Mouse (Mus musculus) testis, postnatal 10 days (tissue): ENCODE results near the gene Osbpl3.
"Not testable (repeated sequence)": the region's sequence is repeated elsewhere in the genome, so short reads cannot be mapped to it uniquely, and the experiment has no call there.

Source experiments
- DNase-seq: peaks from one replicate; pipeline ENCODE4 v3.0.0; 2021; ENCODE audit warnings: low spot score

Gene Osbpl3

DNA sequence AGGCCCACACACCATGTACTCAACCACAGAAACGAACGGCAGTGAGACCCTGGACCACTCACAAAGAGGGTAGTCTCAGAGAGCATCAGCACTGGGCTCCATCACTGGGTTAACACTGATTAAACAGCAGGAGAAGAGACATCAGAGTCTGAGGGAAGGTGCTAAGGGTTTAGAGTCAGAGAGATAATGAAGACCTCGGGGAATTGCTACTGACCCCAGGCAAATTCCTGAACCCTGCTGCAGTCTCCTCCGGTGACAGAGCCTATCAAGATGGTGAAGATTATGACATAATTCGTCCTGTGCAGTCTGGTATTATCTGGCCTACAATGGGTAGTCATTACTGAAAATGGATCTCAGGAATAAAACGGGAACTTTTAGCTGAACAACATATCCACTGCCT is 2.4 kb downstream of the Osbpl3 start:
- no peak for DNase-seq

DNA sequence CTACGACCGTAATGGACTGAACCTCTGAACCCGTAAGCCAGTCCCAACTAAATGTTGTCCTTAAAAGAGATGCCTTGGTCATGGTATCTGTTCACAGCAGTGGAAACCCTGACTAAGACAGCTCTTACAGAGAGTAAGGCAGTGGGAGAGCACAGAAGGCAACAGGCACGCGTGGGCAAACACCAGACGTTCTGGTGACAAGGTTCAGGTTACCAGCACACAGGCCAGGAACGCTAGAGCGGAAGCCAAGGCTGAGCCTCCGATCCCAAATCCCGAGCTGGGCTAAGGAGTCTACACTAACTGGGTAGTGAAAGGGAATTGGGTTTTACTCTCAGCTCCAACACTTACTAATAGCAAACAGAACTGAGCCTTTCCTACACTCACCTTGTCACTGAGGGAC is 3.8 kb downstream of the Osbpl3 start:
- no peak for DNase-seq

DNA sequence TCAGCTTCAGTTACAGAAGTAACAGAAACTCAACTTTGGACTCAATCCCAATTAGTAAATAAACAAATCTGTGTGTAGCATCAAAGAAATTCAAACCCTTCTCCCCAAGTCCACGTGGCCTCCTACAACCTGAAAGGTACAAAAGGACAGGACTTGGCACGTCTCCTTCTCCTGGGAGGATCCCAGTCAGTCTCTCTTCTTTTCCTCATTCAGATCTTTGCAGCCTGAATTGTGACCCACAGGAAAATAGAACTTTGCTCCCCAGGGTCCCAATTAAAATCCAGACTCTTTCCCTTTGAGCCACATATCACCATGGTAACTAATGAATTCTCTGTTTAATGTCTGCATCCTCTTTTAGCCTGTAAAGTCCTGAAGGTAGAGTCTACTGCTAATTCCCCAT is 10.4 kb downstream of the Osbpl3 start:
- DNase-seq: no peak

DNA sequence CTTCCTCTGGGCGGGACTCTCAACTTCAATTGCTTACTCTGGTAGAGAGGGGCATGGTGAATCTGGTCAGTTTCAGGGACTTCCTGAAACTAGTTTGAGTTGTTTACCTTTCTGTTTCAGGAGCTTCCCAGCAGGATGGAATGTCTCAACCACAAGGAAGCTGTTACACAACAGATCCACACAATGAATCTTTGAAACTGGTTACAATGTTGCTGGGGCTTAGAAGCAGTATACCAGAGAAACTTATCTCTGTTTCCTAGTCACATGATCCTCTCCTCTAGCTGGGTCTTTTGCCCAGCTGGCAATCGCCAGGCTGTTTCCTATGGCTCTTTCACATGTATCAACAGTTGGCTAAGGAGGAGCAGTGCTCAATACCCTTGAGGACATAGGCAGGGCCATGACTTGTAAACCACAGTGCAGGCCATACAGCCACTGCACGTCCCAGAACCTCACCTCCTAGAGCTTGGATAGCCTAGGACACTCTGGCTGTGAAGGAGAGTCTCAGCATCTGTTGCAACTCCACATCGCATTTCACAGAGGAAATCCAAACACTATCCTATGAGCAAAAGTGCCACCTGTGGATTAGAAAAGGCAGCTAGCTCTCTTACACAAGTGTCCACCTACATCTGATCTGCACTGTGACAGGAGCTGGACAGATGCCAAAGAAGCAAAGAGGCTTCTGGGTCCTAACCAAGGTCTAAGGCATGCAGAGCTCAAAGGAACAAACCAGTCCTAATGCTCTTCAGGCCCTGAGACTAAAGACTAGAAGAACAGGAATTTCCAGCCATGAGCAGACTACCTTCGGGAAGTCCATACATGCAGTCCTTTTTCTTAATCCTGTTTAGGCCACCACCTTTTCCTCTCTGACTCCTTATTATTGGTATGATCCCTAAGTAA is 14.8 kb downstream of the Osbpl3 start:
- DNase-seq: no peak

DNA sequence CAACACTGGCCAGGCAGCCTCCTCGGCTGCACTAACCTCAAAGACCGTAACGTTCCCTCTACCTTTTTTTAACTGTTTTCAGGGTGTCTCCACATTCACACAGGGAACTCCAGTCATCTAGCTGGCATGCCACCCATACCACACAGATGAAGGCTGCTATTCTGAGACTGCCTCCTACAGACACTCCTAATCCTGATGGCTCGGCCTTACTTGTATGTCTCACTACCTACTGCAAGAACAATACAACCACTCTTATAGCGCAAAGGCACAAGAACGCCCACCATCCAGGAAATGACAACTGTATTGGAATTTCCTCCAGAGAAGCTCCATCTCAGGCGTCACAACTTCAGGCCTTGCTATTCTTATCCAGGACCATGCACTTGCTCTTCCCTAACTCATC is 15.8 kb downstream of the Osbpl3 start:
- no peak for DNase-seq

DNA sequence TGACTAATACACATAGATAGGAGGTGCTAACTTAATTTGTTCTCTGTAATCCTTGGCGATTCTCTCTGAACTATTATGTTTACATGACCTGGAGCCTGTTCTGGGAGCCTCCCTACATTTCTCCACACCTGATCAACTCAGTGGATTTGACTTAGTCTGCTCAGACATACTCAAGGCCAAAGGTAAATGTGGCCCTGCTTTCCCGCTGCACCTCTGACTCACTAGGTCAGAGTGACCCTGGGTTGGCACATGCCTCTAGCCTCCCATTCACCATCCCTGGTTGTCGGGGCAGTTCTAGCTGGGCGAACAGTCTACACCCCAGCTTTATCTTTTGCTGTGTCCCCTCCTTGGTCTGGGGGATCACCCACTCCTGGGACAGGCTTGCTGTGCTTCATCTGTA is 17.1 kb downstream of the Osbpl3 start:
- DNase-seq: not testable (repeated sequence)

DNA sequence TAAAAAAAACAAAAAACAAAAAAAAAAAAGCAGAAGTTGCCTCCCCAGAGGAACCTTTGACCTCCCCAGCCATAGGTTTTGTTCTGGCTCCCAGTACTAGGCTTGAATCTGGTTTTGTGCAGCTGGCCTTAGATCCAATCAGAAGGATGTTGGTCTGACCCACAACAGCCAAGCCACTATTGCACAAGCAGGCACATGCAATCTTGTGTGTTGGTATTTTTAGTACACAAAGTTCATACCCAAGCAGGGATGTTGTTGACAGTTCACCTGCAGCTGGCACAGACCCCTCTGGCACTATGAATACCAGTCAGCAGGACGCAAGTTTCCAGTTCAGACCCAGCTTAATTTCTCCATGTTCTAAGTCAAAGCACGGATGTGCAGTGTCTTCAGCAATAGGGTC is 18.2 kb downstream of the Osbpl3 start:
- DNase-seq: no peak

DNA sequence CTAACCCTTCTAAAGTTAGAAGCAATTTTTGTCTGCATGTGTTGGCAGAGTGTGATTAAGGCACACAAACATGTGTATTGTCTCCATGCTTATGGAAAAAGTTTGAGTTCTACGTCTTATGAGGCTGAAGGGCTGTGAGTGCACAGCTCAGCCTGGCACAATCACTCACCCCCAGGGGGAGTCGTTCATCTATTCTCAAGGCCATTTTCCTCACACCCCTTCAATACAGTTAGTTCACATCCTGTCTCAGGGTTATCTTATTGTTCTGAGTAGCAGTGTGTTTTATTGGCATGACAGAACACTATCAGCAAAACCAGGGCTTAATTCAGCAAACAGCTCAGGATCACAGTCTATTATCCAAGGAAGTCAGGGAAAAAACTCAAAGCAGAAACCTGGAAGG is 19.3 kb downstream of the Osbpl3 start:
- no peak for DNase-seq

DNA sequence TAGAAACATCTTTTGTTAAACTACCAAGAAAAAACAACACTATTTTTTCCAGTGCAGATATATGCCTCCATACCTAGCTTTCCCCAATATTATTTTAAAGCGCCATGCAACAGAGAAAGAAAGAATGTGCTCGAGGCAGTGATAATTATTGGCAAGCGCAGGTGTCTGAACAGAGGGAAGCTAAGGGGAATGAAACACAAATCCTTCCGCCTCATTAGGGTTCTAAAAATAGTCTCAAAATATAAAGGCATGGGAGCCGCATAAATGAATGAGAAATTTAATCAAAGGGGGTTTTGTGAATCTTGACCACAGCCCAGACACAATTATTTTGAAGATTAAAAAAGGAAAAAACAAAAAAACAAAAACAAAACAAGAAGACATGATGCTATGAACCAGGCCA is 23.5 kb downstream of the Osbpl3 start:
- no peak for DNase-seq

DNA sequence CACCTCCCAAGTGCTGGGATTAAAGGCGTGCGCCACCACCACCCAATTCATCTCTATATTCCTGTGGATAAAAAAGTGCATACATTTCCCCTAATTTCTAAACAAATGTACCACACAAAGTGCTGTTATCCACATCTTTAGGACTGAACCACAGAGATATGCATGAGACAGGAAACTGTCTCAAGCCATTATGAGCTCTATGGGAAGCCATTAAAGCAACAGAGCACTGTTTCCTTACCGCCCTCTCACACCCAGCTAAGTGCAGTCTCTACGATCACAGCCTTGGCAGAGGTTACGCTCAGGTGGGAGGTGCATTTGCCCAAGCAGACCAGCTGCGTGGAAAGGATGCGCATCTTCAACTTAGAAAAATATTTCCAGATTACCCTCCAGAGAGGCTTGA is 26.7 kb downstream of the Osbpl3 start:
- DNase-seq: no peak

DNA sequence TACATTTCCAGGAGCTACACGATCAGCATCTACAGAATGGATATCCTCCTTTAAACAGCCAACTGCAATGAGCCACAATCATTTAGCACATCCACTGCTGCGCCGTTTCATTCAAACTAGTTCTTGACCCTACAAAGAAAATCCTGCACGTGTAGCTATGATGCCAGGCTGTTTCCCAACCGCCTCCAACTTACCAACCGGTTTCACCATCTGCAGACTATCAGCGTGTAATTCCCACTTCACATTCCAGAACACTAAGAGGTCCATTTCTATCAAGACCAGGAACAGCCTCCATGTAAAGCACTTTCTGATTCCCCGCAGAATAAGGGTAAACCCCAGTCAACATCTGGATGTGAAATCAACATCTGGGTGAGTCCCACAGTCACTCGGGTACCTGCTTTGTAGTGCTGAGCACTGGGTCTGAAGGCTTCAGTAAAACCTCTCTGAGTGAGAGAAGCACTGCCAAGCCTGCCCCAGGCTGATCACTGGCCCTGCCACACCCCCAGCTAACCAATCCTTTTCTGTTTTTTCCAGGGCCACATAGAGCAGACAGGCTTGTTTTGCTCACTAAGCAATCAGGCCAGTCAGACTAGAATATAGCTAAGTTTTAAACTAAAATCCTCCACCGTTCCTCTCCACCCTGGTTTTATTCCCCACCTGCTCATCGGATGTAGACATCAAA is 28.8 kb downstream of the Osbpl3 start:
- DNase-seq: no peak

DNA sequence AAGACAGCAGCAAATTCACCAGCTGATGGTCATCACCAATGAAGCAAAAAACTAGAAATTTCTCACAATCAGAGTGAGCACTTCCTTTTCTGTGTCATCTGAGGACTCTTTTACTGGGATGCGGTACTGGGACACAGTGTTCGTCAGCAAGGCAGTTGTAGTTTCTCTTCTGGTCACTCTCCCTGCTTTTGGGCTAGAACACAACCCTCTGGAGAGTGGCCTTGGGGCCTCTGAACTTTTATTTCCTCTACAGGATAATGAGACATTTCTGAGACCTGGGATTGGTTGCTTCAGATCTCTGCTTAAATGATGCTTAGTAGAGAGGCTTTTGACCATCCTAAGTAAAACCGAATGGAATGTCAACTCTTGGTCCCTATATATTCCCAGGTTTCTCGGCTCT is 29.4 kb downstream of the Osbpl3 start:
- no peak for DNase-seq

DNA sequence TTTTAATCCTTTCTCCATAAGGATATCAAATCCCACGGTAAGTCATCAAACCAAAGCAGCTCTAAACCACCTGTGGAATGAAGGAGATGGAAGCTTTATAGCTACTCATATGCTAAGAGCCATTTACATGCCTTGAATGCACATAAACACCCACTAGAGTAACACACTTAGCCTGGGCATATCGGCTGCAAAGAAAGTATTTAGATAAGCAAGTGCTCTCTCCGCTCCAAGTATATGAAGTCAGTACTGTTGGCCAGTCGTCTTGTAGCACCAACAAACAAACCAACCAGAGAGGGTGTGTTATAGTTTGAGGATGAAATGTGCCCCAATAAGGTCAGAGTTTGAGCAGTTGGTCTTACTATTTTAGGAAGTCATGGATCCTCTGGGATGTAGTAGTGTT is 31.7 kb downstream of the Osbpl3 start:
- no peak for DNase-seq

DNA sequence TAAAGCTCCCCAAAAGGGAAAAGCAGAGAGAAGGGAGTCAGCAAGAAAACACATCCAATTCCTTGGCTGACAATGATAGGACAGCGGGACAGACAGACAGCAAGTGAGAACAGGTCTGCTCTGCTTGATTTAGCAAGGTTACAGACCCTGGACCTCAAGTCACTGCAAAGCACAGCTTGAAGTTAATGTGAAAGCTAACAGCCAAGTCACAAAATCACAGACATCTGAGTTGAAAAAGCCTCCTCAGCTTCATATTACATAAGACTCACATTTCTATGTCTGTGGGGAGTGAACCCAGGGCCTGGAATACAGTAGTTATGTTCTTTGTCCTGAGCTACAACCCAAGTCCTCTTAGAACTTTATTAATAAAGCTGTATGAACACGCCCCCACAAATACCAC is 35.6 kb downstream of the Osbpl3 start:
- no peak for DNase-seq

DNA sequence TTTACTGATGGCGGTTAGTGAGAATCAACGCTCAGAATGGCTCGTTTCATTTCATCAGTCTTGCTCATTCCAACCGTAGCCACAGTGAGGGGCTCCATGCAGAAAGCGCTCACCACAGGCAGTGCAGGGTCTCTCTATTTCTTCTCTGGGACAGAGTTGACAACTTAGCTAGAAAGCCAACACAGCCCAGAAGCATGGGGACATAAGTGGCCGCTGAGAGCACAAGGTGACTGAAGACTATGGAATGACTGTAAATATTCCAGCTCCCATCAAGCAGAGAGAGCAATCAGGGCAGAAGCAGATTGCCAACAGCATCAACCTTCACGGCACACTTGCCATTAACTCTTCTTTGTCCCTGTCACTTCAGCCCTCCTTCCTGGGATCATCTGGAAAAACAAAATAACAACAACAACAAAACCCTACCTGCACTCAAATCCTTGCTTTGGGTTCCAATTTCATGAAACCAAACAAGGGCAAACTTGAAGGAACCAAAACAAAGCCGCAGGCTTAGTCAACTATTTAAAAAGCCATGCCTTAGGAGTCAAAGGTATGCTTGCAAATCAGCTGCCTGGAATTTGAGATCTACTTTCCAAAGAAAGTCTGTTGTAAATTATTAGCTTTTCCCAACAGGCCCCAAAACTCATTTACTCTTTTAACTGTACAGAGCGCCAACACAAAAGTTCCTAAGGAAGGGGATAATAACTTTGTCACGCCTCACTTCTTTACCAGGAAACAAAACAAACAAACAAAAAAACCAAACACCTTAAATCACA is 36.3 kb downstream of the Osbpl3 start:
- DNase-seq: no peak

DNA sequence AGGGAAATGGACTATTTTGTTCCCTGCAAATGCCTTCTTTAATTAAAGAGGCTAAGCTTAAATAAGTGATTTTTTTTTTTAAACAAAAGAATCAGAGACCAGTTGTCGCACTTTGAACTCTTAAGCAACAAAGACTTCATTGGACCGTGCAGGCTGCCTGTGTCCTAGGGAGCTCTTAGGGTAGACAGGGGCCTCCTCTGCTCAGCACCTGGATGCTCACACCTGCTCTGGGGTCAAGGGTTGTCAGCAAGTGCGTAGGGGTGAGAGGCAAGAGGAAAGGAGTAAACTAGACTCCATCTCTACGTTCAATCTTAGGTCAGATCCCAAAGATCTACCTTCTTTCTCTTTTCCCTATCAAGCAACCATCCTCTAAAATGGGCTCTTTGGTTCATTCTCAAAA is 37.0 kb downstream of the Osbpl3 start:
- DNase-seq: no peak

DNA sequence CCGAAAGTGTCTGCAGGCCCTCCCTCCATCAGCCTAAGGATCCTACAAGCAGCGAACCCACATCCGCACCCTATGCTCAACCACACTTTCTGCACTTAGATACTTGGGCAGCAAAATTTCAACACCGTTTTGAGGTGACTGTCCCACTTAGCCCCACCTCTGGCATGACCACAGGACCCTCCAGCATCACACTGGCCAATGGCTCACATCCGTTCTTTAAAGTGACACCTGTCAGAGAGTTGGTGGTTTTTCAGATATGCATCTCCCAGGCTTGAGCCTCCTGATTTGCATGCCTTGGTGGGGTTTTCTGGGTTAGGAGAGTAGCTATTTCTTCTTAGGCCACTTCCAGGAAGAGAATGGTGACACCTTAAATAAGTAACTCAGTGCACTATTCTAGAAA is 39.1 kb downstream of the Osbpl3 start:
- no peak for DNase-seq

DNA sequence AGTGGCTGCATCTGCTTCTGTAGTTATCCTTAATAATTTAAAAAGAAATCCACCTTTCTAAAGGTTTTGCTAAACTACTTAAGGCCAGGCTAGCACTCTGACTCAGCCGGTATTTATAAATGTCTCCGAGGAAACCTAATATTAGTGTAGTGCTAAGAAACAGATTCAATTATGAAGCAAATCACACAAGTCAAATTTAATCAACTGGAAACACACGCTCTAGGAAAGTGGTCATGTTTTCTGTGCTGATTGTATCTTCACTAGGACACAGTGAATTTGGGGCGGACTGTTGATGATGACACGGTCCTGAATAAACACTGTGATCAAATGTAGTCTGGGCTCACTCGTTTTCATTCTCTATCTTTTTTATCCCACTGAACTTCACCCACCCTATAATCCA is 40.6 kb downstream of the Osbpl3 start:
- DNase-seq: no peak

DNA sequence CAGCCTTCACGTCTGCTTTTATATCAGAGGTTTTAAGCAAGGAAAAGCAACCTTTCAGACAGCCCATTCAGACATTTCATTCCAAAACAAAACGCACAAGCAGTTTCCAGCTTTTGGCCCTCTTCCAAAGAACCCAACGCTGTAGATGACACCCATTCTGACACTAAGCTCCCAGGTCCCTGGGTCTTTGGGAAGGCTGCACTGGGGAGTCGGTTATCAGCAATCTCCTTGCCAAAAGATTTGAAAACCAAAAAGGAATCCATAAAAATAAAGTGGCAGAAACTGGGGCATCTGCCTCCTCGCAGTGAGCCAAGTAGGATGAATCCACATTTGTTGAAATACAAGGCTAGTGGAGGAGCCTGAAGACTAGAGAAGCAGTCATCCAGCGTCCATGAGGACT is 41.5 kb downstream of the Osbpl3 start:
- DNase-seq: no peak

DNA sequence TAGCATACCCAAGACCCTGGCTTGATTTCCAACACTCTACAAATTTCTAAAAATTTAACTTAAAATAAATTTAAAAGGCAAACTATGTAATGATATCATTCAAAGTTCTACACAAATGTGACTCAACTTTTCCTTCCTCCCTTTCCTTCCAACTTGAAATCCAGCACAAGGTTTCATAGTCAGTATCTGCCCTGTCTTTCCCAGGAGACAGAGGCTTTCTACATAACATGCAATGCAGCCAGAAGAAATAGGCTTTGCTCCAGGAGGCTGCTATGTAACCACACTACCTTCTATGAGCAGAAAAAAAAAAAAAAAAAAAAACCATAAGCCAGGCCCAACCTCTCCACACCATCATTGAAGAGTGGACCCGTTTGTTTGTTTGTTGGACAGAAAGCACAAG is 42.6 kb downstream of the Osbpl3 start:
- no peak for DNase-seq

DNA sequence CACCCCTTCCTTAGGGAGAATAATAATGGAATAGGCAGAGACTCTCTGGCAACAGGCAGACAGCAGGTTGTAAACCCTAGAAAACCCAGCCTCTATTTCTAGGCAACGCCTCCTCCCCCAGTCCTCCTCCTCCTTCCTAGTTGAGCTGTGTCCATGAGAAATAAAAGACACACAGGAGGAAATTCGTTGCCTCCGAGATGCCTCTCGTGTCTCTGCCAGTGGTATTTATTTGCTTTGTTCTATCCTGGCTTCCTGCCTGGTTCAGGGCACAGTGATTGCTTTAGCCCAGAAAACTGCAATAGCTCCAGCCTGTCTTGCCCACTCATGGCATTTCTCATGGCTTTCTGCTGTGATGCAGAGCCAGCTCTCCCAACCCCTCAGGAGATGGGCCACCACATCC is 43.8 kb downstream of the Osbpl3 start:
- no peak for DNase-seq

DNA sequence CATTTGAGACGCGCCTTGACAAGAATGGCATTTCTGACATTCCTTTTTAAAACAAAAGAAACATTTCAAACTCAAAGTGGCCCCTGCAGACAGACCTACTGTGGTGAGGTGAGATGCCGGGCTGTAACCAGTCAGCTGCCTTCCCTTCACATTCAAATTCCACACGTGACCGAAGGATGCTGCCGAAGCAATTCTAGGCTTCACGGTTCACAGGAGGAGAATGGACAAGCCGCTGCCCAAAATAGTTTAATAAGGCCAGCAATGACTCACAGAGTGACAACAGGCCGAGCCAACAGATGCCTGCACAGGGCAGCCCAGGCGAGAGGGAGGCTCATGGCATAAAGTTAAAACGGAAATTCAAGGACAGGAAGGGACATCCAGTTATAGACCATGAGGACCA is 51.3 kb downstream of the Osbpl3 start:
- DNase-seq: no peak

DNA sequence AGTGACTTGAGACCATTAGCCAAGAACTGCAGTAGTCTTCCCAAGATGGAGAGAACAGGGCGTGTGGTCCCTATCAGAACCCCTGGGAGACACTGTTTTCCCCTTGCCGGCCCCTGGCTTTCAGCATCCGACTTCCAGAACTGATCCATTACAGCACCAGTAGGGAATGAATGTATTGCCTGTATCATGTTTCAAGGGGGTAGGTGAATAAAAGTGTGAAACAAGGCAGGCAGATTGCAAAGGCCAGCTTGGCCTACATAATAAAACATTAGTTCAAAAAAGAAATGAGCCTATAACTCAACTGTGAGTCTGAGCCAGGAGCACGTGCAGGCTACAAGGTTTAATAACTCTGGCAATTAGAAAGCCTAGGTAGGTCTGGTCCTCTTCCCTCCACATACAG is 52.5 kb downstream of the Osbpl3 start:
- no peak for DNase-seq
